Mouse (Mus musculus) mammary gland, adult 2 months (tissue): ENCODE measurements around the gene Ccl28. TPM values are rescaled to one million over a fixed set of nuclear protein-coding genes. Genes with fewer than 3 reads are reported as not detected.

ENCODE experiments used
- polyA plus RNA-seq: library from polyadenylated mRNA; depleted of rRNA; stranded (reverse); fragments of >200 nt; gene quantifications from 2 replicates; pipeline ENCODE4 v1.2.3, GENCODE M21; 2012; ENCODE audit warnings: low replicate concordance; rRNA removed

Ccl28 gene
- 0.04 TPM in 1 of 2 replicates, not detected in the other for polyA plus RNA-seq

GRCm38 (mm10) chr13:119623634-119624033, at the start of gene Ccl28:
Ccl28 (plus strand) TSS chr13:119623819.

GRCm38 (mm10) chr13:119690039-119690728, 66.6 kb downstream of the Ccl28 start, which contains the start of gene Hmgcs1:
Hmgcs1 (plus strand) TSS chr13:119690379.

Other genes with a start within 250 kb of the Ccl28 start
- gene Paip1, start 195.2 kb upstream of the Ccl28 start, polyA plus RNA-seq, result 14.7 and 26.0 TPM in 2 replicates
- gene 4833420G17Rik, start 161.1 kb upstream of the Ccl28 start, polyA plus RNA-seq, result 18.9 and 27.8 TPM in 2 replicates
- gene Tmem267, start 135.8 kb upstream of the Ccl28 start, polyA plus RNA-seq, result 5.6 and 9.4 TPM in 2 replicates
- 1.8 and 2.4 TPM in 2 replicates for gene 3110070M22Rik, start 135.4 kb upstream of the Ccl28 start, polyA plus RNA-seq
- 17.6 and 43.9 TPM in 2 replicates for gene Hmgcs1, start 66.6 kb downstream of the Ccl28 start, polyA plus RNA-seq
- 0.46 and 0.60 TPM in 2 replicates for gene Nim1k, start 132.1 kb downstream of the Ccl28 start, polyA plus RNA-seq
- 6.6 and 13.3 TPM in 2 replicates for gene Zfp131, start 167.1 kb downstream of the Ccl28 start, polyA plus RNA-seq
- not detected in 2 replicates for gene AF067063, start 206.4 kb downstream of the Ccl28 start, polyA plus RNA-seq
- 0.88 and 1.2 TPM in 2 replicates for gene D13Ertd608e, start 212.2 kb downstream of the Ccl28 start, polyA plus RNA-seq